Mouse (Mus musculus) forebrain, embryonic 13.5 days (tissue): ENCODE data around the gene Fibcd1. TPM values are rescaled to one million over a fixed set of nuclear protein-coding genes. Genes with fewer than 3 reads are reported as not detected.

Experiments used
- ATAC-seq: fragments of 200-750 bp; cut with Nextera tagmentation; 2 replicates; pipeline ENCODE4 v1.8.0; 2017
- H3K27ac ChIP-seq: fragments of 300-500 bp; sonication (generic); 2 replicates; pipeline ENCODE4 v1.5.1; 2015; ENCODE audit warnings: inconsistent platforms, mild to moderate bottlenecking, moderate library complexity
- H3K27me3 ChIP-seq: fragments of 300-500 bp; sonication (generic); 2 replicates; pipeline ENCODE4 v1.6.1; 2015; ENCODE audit warnings: mild to moderate bottlenecking, inconsistent platforms
- H3K36me3 ChIP-seq: fragments of 300-500 bp; sonication (generic); 2 replicates; pipeline ENCODE4 v1.6.1; 2015; ENCODE audit warnings: mild to moderate bottlenecking, inconsistent platforms; ENCODE audit not compliant: poor library complexity, severe bottlenecking
- H3K4me1 ChIP-seq: fragments of 300-500 bp; sonication (generic); 2 replicates; pipeline ENCODE4 v1.6.1; 2015; ENCODE audit warnings: inconsistent platforms
- H3K4me2 ChIP-seq: fragments of 300-500 bp; sonication (generic); 2 replicates; pipeline ENCODE4 v1.6.1; 2015; ENCODE audit warnings: inconsistent platforms, mild to moderate bottlenecking, moderate library complexity
- H3K4me3 ChIP-seq: fragments of 300-500 bp; sonication (generic); 2 replicates; pipeline ENCODE4 v1.5.1; 2015; ENCODE audit warnings: mild to moderate bottlenecking, inconsistent platforms
- H3K9ac ChIP-seq: fragments of 300-500 bp; sonication (generic); 2 replicates; pipeline ENCODE4 v1.6.1; 2015; ENCODE audit warnings: mild to moderate bottlenecking, inconsistent platforms
- H3K9me3 ChIP-seq: fragments of 300-500 bp; sonication (generic); replicated peaks from 2 replicates; pipeline ENCODE4 v1.6.1; 2016; ENCODE audit warnings: inconsistent platforms
- WGBS: fragments of 180-500 bp; shearing (Covaris S2); methylation state at CpG from one replicate; pipeline ENCODE4 v1.1.7; 2015; 5-methylcytosine and 5-hydroxymethylcytosine counted together
- polyA plus RNA-seq: library from polyadenylated mRNA; unstranded; fragments of >200 nt; fragmentation: Nextera tagmentation; extraction: Ambion mirVana; gene quantifications from 2 replicates; pipeline ENCODE4 v1.2.1, GENCODE M21; 2015

The Fibcd1 gene
- polyA plus RNA-seq: 1.2 and 1.5 TPM in 2 replicates

GRCm38 (mm10) chr2:31845896-31846691 lies at the start of gene Fibcd1:
TSS of gene Fibcd1 (minus strand) at chr2:31846005.
- H3K36me3 ChIP-seq: no peaks in the 10 kb centered on the region
- under 1% methylated on average over 66 of the region's 88 CpGs for WGBS
- H3K4me3 ChIP-seq: peak within 1 kb of the TSS; percentile 53
- peak within 1 kb of the TSS; percentile 92 for H3K4me2 ChIP-seq
- peaks cover 31% of the 10 kb centered on the region for H3K4me1 ChIP-seq
- H3K27ac ChIP-seq: no peak within 1 kb of the TSS
- H3K9me3 ChIP-seq: no peaks in the 10 kb centered on the region
- peaks cover 67% of the 10 kb centered on the region for H3K27me3 ChIP-seq
- H3K9ac ChIP-seq: peak within 1 kb of the TSS; percentile 58
- ATAC-seq: peak; percentile 24; the same call in 1 of the 2 replicates

GRCm38 (mm10) chr2:31894221-31894870 lies 48.5 kb upstream of the Fibcd1 start:
- WGBS: 43% methylated on average over 13 of the region's 13 CpGs
- Histone ChIP-seq H3K9me3 (no peaks in the 10 kb centered on the region), H3K4me3 (no peak overlapping the region), H3K4me2 (no peak overlapping the region), H3K9ac (no peak overlapping the region), H3K4me1 (peaks cover 2% of the 10 kb centered on the region; the same call in 1 of the 2 replicates), H3K27ac (no peak overlapping the region), H3K27me3 (peaks cover 5% of the 10 kb centered on the region), H3K36me3 (no peaks in the 10 kb centered on the region)
- ATAC-seq: no peak

GRCm38 (mm10) chr2:31893110-31893669 lies 47.4 kb upstream of the Fibcd1 start:
- ATAC-seq: no peak

GRCm38 (mm10) chr2:31891219-31891618 lies 45.4 kb upstream of the Fibcd1 start:
- 78% methylated on average over 2 of the region's 2 CpGs for WGBS
- no peaks in the 10 kb centered on the region for H3K36me3 ChIP-seq
- ATAC-seq: no peak
- peaks cover 36% of the 10 kb centered on the region for H3K27me3 ChIP-seq
- no peak overlapping the region for H3K4me3 ChIP-seq
- no peak overlapping the region for H3K9ac ChIP-seq
- no peak overlapping the region for H3K27ac ChIP-seq
- H3K9me3 ChIP-seq: no peaks in the 10 kb centered on the region
- H3K4me1 ChIP-seq: peaks cover 8% of the 10 kb centered on the region; the same call in 1 of the 2 replicates
- no peak overlapping the region for H3K4me2 ChIP-seq

More at GRCm38 (mm10) chr2:31893110-31893669, 47.4 kb upstream of the Fibcd1 start:
- peaks cover 16% of the 10 kb centered on the region for H3K27me3 ChIP-seq
- 80% methylated on average over 10 of the region's 10 CpGs for WGBS
- no peak overlapping the region for H3K4me2 ChIP-seq
- H3K9ac ChIP-seq: no peak overlapping the region
- H3K36me3 ChIP-seq: no peaks in the 10 kb centered on the region
- H3K9me3 ChIP-seq: no peaks in the 10 kb centered on the region
- peaks cover 2% of the 10 kb centered on the region; the same call in 1 of the 2 replicates for H3K4me1 ChIP-seq
- H3K27ac ChIP-seq: no peak overlapping the region
- H3K4me3 ChIP-seq: no peak overlapping the region

GRCm38 (mm10) chr2:31888871-31889270 lies 43.1 kb upstream of the Fibcd1 start:
- no peak for ATAC-seq
- H3K9ac ChIP-seq: no peak overlapping the region
- no peak overlapping the region for H3K4me2 ChIP-seq
- H3K27me3 ChIP-seq: peaks cover 59% of the 10 kb centered on the region
- H3K4me3 ChIP-seq: no peak overlapping the region
- WGBS: 54% methylated on average over 1 of the region's 1 CpGs
- H3K9me3 ChIP-seq: no peaks in the 10 kb centered on the region
- H3K36me3 ChIP-seq: no peaks in the 10 kb centered on the region
- peaks cover 6% of the 10 kb centered on the region; the same call in 1 of the 2 replicates for H3K4me1 ChIP-seq
- no peak overlapping the region for H3K27ac ChIP-seq

GRCm38 (mm10) chr2:31887030-31887429 lies 41.2 kb upstream of the Fibcd1 start, which contains the start of gene Lamc3:
TSS of gene Lamc3 (plus strand) at chr2:31887291.
- no peaks in the 10 kb centered on the region for H3K36me3 ChIP-seq
- 5% methylated on average over 26 of the region's 26 CpGs for WGBS
- H3K4me1 ChIP-seq: peaks cover 13% of the 10 kb centered on the region
- H3K27me3 ChIP-seq: peaks cover 78% of the 10 kb centered on the region
- peak within 1 kb of the TSS; percentile 22; the same call in 1 of the 2 replicates for H3K4me2 ChIP-seq
- H3K4me3 ChIP-seq: peak within 1 kb of the TSS; percentile 15; the same call in 1 of the 2 replicates
- H3K9ac ChIP-seq: peak within 1 kb of the TSS; percentile 23; the same call in 1 of the 2 replicates
- no peaks in the 10 kb centered on the region for H3K9me3 ChIP-seq
- H3K27ac ChIP-seq: no peak within 1 kb of the TSS
- ATAC-seq: no peak

- H3K4me3 ChIP-seq: no peak overlapping the region
- 24% methylated on average over 6 of the region's 6 CpGs for WGBS
- H3K27me3 ChIP-seq: peaks cover 97% of the 10 kb centered on the region
Observed at GRCm38 (mm10) chr2:31884806-31885205, 39.0 kb upstream of the Fibcd1 start.

GRCm38 (mm10) chr2:31883061-31883460 lies 37.3 kb upstream of the Fibcd1 start:
- 7% methylated on average over 4 of the region's 4 CpGs for WGBS
- no peaks in the 10 kb centered on the region for H3K36me3 ChIP-seq
- H3K27me3 ChIP-seq: peaks cover 95% of the 10 kb centered on the region
- H3K9ac ChIP-seq: no peak overlapping the region
- no peak overlapping the region for H3K27ac ChIP-seq
- H3K4me2 ChIP-seq: no peak overlapping the region
- no peaks in the 10 kb centered on the region for H3K9me3 ChIP-seq
- peaks cover 19% of the 10 kb centered on the region for H3K4me1 ChIP-seq
- no peak for ATAC-seq
- no peak overlapping the region for H3K4me3 ChIP-seq

More at GRCm38 (mm10) chr2:31884806-31885205, 39.0 kb upstream of the Fibcd1 start:
- no peak for ATAC-seq
- Histone ChIP-seq H3K9me3 (no peaks in the 10 kb centered on the region), H3K9ac (no peak overlapping the region), H3K4me1 (peaks cover 19% of the 10 kb centered on the region), H3K36me3 (no peaks in the 10 kb centered on the region), H3K27ac (no peak overlapping the region), H3K4me2 (no peak overlapping the region)

- no peak for ATAC-seq
- Histone ChIP-seq H3K9ac (no peak overlapping the region), H3K4me2 (no peak overlapping the region), H3K36me3 (no peaks in the 10 kb centered on the region), H3K27me3 (peaks cover 84% of the 10 kb centered on the region), H3K9me3 (no peaks in the 10 kb centered on the region), H3K4me3 (no peak overlapping the region), H3K27ac (no peak overlapping the region), H3K4me1 (peaks cover 20% of the 10 kb centered on the region)
- WGBS: 8% methylated on average over 14 of the region's 14 CpGs
Observed at GRCm38 (mm10) chr2:31880868-31881267, 35.1 kb upstream of the Fibcd1 start.

- peaks cover 20% of the 10 kb centered on the region for H3K4me1 ChIP-seq
- H3K36me3 ChIP-seq: no peaks in the 10 kb centered on the region
- no peak overlapping the region for H3K4me2 ChIP-seq
- no peak overlapping the region for H3K9ac ChIP-seq
- no peak for ATAC-seq
- H3K4me3 ChIP-seq: no peak overlapping the region
- peaks cover 78% of the 10 kb centered on the region for H3K27me3 ChIP-seq
- no peaks in the 10 kb centered on the region for H3K9me3 ChIP-seq
- 83% methylated on average over 17 of the region's 17 CpGs for WGBS
- no peak overlapping the region for H3K27ac ChIP-seq
Observed at GRCm38 (mm10) chr2:31878610-31879009, 32.8 kb upstream of the Fibcd1 start.

GRCm38 (mm10) chr2:31876446-31876845 lies 30.6 kb upstream of the Fibcd1 start:
- no peak overlapping the region for H3K4me3 ChIP-seq
- no peak overlapping the region for H3K9ac ChIP-seq
- 7% methylated on average over 12 of the region's 12 CpGs for WGBS
- ATAC-seq: no peak
- no peaks in the 10 kb centered on the region; the same call in 1 of the 2 replicates for H3K9me3 ChIP-seq
- no peak overlapping the region for H3K4me2 ChIP-seq
- no peak overlapping the region for H3K27ac ChIP-seq
- 0 out of 2 replicates have a peak, but pooled peaks cover 12% of the 10 kb centered on the region for H3K4me1 ChIP-seq
- no peaks in the 10 kb centered on the region for H3K36me3 ChIP-seq
- H3K27me3 ChIP-seq: peaks cover 60% of the 10 kb centered on the region
